Mouse (Mus musculus) adrenal gland (tissue): ENCODE results near the gene Sde2.
"Not testable (repeated sequence)": the region's sequence is repeated elsewhere in the genome, so short reads cannot be mapped to it uniquely, and the experiment has no call there.

Experiments used
- intact Hi-C: fragments of 180-260 bp; cut with DNase I; formaldehyde crosslinking; loops from one replicate; pipeline ENCODE4 v1.15.1; 2025

The Sde2 gene

DNA sequence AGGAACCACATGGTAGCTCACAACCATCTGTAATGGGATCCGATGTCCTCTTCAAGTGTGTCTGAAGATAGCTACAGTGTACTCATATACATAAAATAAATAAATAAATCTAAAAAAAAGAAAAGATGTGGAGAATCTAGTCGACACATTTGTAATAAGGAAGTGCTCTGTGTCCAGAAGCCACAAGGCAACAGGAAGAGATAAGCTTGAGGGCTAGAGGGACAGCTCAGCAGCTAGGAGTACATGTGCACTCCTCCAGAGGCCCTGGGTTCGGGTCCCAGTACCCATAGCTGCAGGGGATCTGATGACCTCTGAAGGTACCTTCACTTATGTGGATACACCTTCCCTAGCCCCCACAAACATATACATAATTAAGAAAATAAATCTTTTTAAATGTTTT, 30.8 kb downstream of the Sde2 start:
- intact Hi-C loops: no loop called here

DNA sequence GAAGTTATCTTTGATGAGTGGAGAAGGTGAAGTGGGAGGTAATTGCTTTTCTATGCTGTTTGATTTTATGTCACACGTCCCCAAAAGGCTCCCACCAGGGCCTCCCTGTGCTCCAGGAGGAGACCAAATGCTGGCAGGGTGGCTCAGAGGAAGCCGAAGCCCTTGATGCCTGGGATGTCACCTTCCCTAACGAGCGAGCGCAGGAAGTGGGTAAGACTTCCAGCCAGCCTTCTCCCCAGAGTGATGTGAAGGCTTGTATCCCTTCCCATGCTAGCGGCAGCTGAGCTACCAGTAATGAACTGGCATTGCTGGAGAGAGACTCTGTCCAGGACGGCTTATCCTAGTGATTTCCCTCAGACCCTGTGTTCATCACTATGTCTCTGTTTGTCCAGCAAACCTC, 32.8 kb downstream of the Sde2 start:
- intact Hi-C loops: no loop called here

DNA sequence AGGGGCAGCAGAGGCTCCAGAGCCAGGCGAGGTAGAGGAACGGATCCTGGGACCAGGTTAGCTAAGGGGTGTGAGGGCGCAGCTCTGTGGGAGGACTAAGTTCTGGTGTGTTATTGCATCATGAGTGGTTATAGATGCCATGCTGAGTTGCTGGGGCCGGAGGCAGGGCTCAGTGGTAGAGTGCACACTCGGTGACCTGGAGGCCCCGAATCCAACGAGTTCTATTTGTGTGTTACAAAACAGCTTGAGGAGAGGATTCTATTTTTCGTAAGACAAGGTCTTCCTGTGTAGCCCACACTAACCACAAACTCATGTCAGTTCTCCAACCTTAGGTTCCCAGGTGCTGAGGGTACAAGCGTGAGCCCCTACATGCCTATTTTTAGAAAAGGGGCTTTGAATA, 33.6 kb downstream of the Sde2 start:
- intact Hi-C loops: no loop called here

DNA sequence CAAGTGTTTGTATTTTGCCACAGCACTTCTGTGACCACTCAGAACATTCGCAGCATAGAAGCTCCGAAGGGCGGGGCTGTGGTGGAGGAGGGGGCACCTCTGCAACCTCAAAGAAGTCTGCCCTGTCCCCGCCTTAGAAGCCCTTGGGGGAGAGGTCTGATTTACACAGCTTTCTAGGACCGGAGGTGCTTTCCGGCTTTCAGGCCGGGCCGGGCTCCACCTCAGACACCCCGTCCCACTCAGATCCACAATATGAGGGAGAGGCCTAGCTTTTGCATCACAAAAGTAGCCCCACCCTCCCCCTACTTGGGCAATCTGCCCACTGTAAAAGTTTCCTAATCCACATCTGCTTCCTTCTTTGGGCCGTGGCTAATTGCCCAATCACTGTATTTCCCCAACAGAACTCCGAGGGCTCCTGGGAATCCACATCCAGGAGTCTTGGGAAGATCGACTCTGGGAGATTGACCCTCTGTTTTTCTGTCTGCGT, 37.7 kb downstream of the Sde2 start:
- intact Hi-C loops: no loop called here

DNA sequence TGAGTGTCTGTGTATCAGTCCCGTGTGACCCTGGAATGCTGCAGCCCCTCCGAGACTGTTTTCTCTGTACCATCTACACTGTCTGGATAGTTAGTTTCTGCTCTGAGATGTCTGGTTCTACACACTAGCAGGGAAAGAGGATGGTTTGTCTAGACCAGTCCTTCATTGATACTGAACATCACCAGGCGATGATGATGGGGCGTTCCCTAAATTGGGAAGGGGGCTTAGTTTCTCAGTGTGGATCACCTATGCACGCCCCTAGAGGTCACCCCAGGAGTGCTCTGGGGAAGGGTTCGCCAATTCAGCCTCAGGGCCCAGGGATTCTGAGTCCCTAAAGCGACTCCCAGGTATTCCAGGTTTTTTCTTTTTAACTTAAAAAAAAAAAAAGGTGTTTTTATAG, 38.2 kb downstream of the Sde2 start:
- intact Hi-C loops: no loop called here

DNA sequence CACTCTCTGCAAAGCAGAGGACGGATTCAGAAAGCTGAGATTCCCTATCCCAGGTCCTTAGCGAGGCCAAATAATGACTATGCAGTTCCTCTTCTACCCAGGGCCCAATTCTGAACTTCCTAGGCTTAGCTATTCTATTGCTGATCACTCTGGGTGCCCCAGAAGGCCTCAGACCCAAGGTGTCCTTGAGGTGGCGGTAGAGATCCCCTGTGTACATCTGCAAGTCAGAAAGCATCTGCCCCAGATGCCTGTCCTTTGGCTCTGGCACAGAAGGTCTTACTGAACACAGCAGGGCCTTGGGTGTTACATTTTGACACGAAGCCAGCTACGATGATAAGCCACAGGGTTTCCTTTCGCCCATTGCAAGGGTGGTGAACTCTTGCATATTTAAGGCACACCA, 38.9 kb downstream of the Sde2 start:
- intact Hi-C loops: no loop called here

DNA sequence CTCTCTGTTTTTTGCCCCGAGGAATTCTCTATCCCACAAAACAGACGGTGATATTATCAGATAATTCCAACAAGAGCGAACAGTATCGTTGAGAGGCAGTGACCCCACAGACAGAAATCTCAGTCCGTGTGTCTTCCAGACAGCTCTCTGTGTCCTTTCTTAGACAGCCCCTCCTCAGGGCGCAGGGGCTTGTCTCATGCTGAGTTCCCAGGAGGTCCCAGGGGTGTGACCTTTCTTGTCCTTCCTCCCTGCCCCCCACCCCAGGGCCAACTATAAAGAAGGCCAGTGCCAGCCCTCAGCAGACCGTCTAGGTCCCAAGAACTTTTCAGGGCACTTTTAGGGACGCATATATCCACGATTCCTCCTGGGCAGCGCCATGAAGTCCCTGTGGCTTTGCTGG, 41.9 kb downstream of the Sde2 start, which contains the start of gene Lefty2:
TSS of gene Lefty2 (plus strand) at position 301 of the 400 bp plus-strand sequence.
- intact Hi-C loops: no loop called here

DNA sequence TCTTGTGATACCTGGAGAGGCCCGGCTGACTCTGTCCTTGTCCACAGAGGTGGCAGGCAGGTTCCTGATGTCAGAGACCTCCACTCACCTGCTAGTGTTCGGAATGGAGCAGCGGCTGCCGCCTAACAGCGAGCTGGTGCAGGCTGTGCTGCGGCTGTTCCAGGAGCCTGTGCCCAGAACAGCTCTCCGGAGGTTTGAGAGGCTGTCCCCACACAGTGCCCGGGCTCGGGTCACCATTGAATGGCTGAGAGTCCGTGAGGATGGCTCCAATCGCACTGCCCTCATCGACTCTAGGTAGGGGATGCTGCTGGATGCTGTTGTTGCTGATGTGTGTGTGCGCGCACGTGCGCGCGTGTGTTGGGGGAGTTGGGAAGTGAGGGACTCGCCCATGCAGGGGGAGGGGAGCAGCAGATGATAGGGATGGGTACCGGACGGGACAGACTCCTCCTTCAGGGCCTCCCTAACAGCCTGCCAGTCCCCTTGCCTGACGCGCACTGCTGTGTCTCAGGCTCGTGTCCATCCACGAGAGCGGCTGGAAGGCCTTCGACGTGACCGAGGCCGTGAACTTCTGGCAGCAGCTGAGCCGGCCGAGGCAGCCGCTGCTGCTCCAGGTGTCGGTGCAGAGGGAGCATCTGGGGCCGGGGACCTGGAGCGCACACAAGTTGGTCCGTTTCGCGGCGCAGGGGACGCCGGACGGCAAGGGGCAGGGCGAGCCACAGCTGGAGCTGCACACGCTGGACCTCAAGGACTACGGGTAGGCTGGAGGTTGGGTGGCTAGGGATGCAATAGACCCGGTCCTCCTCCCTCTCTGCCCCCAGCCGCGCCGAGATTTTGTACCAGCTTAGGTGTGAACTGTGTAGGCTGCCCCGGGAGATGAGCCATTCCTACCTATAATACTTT, 43.4 kb downstream of the Sde2 start:
- intact Hi-C loops: not testable (repeated sequence)

DNA sequence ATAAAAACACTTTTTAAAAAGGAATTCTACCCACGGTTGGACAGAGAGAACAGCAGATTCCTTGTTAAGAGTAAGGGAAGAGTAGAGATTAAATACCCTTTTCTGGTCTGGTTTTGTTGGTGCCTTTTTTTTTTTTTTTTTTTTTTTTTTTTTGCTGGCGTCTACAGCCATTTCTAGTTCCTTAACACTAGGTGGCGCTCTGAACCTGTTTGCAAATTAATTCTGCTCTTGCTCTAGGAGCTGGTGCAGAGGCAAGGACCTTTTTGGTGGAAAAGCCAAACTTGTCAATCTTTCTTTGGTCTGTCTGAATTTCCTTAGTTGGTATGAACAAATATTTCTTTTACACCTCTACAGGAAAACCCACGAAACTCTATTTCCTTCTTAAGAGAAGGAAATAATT, 50.2 kb downstream of the Sde2 start:
- intact Hi-C loops: no loop called here

DNA sequence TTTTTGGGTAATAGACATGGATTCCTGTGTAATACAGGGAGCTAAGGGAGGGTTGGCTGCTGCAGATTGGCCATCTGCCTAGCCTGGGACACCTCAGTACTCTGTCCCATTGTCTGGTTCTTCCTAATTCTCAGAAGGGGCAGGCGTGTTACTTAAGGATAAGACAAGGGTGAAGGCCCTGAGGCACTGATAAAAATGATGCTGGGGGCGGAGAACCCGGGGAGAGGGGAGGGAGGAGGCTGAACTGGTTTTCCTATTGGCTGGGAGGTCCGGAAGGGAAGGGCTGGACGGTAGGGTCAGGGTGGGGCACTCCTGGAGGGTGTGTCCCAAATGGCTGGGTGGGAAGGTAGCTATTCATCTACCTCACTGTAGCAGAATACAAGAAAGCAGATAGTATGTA, 52.0 kb downstream of the Sde2 start:
- intact Hi-C loops: loop anchor here (2.0 kb wide), 1 partner anchor 70 kb away; no protein-coding TSS in a partner anchor

DNA sequence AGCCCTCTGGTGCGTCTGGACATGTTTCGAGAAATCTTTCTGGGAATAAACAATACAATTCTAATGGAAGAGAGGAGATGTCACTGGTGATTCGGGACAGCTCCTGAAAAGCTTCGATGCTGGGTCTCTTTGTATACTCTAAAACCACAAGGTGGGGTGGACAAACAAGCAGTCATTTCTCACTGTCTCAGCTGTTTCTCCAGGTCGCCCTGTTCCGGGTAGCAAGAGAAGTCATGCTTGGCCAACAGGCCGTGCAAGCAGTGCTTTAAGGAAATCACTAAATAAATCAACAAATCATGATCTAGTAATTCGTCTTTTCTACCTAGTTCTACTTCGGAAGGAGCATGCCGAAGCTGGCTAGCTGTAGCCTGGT, 52.7 kb downstream of the Sde2 start:
- intact Hi-C loops: loop anchor here (2.0 kb wide), 1 partner anchor 69 kb away; no protein-coding TSS in a partner anchor

DNA sequence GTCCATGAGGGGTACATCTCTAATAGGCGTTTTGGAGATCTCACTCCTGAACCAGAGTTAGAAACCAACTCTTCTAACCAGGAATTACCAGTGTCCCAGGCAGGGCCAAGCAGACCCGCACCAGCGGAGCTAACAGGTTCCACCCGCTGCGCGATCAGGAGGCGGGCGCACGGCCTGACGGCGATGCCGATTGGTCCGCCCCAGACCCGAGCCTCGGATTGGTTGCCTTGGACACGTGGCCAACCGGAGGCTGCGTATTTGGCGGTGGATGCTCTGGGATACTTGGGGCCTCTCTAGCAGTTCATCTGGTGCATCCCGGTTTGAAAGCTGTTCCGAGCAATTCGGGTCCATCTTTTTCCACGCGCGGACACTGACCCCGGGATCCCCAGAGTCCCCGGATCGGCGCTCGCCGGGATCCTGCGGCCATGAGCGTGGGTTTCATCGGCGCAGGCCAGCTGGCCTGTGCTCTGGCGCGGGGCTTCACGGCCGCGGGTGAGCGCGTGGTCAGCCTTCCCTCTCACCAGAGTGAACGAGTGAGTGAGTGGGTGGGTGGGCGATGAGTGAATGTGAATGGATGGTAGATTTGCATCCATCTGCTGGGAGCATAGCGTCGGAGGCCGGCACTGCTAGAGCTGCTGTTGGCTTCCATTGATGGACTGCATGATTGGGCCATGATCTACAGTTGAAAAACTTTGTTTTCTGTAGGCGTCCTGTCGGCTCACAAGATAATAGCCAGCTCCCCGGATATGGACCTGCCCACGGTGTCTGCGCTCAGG, 53.3 kb downstream of the Sde2 start, which contains the start of gene Pycr2:
TSS of gene Pycr2 (plus strand) at position 255 of the 776 bp plus-strand sequence.
- intact Hi-C loops: no loop called here

DNA sequence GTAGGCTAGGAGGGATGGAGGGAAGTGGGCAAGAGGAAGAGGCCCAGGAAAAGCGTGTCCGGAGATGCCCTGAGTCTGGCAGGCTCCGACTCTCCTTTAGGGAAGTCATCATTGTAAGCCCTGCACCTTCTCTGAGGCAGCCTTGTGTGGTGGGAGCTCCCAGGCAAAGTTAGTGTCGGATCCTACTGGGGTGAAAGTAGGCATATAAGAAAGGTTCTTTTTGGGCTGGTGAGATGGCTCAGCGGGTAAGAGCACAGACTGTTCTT, 53.8 kb downstream of the Sde2 start:
- intact Hi-C loops: no loop called here

DNA sequence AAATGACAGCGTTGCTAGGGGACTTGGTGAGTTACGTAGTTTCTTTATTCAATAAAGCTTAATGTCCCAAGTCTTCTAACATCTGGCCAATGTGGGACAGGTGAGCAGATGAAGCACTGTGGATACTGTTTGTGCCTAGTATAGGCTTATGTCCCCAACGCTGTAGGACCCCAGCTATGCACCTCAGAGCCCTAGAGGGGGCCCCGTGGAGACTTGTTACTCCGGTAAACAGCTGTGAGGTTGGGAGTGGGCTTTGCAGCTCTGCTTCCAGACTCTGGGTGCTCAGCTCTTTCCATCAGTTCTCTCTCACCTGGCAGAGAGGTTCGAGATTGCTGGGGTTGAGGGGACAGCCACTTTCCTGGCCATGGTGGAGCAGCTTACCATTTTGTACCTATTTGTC, 54.4 kb downstream of the Sde2 start:
- intact Hi-C loops: no loop called here

DNA sequence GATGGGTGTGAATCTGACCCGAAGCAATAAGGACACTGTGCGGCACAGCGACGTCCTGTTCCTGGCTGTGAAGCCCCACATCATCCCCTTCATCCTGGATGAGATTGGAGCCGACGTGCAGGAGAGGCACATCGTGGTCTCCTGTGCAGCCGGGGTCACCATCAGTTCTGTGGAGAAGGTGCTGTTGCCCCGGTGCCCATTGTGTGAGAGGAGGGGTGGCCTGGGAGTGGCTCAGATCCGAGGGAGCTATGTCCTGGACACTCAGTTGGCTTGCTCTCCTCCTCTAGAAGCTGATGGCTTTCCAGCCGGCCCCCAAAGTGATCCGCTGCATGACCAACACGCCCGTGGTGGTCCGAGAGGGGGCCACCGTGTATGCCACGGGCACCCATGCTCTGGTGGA, 54.9 kb downstream of the Sde2 start:
- intact Hi-C loops: no loop called here

DNA sequence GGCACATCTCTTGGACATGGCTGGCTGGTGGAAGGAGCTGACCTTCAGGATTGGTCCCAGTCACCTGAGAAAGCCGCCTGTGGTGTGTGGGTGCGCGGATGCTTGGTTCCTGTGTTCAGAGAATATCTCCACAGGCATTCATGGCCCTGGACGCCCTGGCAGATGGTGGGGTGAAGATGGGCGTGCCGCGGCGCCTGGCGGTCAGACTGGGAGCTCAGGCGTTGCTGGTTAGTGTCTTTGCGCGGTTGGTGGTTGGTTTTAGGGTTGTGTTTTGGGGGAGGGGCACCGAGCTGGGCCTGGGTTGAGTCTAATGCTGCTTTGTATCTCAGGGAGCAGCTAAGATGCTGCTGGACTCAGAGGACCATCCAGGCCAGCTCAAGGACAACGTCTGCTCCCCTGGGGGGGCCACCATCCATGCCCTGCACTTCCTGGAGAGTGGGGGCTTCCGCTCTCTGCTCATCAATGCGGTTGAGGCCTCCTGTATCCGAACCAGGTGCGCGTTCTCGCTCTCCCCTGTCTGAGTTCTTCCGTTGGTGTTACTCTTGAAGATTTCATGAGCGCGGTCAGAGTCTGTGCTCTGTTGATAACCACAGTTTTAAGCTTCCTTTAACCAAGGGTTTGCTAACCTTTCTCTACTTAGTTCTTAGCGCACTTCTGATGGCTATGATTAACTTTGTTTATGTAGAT, 55.7 kb downstream of the Sde2 start:
- intact Hi-C loops: no loop called here

DNA sequence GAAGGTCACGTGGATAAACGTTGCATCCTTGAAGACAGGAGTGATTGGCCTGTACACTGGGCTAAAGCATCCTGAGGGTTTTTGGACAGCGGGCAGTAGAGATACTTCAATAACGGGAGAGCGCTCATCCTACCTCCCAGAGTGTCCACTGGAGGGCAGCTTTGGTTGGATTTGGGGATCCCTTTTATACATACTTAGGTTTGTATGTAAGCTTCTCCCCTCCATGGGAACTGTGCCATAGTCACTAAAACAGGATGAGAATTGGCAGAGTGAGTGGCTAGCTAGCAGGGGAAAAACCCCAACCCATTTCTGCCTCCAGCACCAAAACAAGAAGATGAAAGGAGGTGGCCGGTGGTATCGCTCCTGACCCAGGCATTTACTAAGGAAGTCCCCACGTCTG, 60.2 kb downstream of the Sde2 start:
- intact Hi-C loops: no loop called here

DNA sequence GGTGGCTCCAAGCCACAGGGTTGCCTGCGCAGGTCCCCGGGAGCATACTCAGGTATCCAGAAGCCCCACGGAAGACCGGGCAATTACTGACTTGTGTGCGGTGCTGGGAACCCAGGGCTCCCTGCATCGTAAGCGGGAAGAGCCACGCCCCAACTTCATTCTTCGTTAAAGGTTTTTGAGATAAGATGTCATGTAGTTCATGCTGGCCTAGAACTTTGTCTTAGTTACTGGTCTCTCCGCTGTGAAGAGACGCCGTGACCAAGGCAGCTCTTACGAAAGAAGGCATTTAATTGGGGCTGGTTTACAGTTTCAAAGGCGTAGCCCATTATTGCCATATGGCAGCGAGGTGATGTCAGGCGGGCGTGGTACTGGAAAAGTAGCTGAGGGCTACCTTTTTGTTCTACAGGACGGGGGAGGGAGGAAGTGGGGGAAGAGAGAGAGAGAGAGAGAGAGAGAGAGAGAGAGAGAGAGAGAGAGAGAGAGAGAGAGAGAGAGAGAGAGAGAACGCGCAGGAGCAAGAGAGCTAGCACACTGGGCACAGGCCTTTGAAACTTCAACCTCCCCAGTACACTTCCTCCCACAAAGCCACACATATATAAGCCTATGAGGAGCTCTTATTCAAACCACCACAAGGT, 60.8 kb downstream of the Sde2 start:
- intact Hi-C loops: no loop called here

DNA sequence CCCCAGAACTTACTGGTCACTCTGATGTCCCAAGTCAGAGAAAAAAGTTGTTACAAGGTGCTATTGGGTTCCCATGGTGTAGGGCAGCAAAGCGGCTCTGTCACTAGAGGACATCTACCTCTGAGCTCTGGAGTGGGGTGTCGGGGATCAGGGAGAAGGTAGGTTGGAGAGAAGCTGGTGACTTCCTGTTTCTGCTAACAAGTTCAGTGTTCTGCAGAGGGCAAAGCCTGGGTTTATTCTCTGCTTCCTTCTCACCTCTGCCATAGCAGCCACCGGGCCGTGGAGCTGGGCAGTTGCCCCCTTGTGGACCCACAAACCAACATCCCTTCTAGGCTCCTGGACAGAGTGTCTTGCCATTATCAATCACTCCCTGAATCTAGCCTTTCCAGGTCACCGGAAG, 61.9 kb downstream of the Sde2 start:
- intact Hi-C loops: no loop called here

DNA sequence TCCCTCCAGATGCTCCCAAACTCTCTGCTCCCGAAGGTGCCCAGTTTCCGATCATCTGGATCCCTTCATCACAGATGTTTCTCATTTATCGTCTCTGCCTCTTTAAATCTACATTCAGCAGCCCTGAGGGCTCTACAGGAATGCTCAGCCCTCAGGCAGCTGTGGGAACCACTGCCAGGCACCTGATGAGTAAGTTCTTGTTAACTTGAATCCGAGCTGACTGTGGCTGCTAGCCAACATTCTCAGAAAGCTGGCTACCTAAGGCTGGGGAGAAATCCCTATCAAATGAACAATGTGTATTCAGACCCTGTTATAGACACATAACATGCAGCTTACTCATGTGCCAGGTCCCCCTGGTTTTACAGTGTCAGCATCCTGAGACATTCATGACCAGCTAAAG, 62.9 kb downstream of the Sde2 start:
- intact Hi-C loops: no loop called here

DNA sequence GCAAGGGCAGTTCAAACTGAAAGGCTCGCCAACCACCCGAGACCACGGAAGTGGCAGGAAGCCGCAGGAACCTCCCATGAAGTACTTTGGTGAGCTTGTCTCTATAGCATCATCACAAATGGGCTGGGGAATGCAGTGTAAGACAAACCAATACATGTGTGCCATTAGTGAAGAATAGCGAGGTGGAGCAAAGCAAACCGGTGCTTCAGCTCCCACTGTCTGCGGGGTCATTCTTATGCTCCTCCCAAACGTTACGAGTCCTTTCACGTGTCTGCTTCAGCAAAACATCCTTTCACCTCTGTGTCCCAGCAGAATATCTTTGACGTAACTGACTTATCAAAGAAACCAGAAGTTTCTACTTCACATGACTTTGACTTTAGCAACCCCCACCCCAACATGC, 65.5 kb downstream of the Sde2 start:
- intact Hi-C loops: no loop called here
